Mouse (Mus musculus) midbrain, postnatal 0 days (tissue): ENCODE measurements at regions not wholly inside any gene's neighbourhood (a gene's known extent, or its start where the extent isn't known, plus 50 kb on each side); places are given as distances from the start of the nearest gene placed in this dataset.
"Not testable (repeated sequence)": the region's sequence is repeated elsewhere in the genome, so short reads cannot be mapped to it uniquely, and the experiment has no call there.

Source experiments
- ATAC-seq: fragments of 200-750 bp; cut with Nextera tagmentation; 2 replicates; pipeline ENCODE4 v1.8.0; 2017; ENCODE audit warnings: moderate number of reproducible peaks, mild to moderate bottlenecking, moderate TSS enrichment, moderate library complexity; ENCODE audit not compliant: low FRiP score
- DNase-seq: peaks from one replicate; pipeline ENCODE4 v3.0.0-alpha.2; 2015; ENCODE audit warnings: low spot score
- H3K27ac ChIP-seq: fragments of 300-500 bp; sonication (generic); 2 replicates; pipeline ENCODE4 v1.5.1; 2014; ENCODE audit warnings: low read depth, mild to moderate bottlenecking, low read length, mixed read lengths
- H3K27me3 ChIP-seq: fragments of 300-500 bp; sonication (generic); 2 replicates; pipeline ENCODE4 v1.6.1; 2014; ENCODE audit warnings: low read length, control low read depth, mixed read lengths; ENCODE audit not compliant: insufficient read depth
- H3K36me3 ChIP-seq: fragments of 300-500 bp; sonication (generic); 2 replicates; pipeline ENCODE4 v1.6.1; 2014; ENCODE audit warnings: low read length, control low read depth, mixed read lengths; ENCODE audit not compliant: insufficient read depth
- H3K4me1 ChIP-seq: fragments of 300-500 bp; sonication (generic); 2 replicates; pipeline ENCODE4 v1.6.1; 2014; ENCODE audit warnings: mild to moderate bottlenecking, control low read depth, antibody characterized with exemption, low read length, mixed read lengths; ENCODE audit not compliant: insufficient read depth
- H3K4me2 ChIP-seq: fragments of 300-500 bp; sonication (generic); 2 replicates; pipeline ENCODE4 v1.6.1; 2014; ENCODE audit warnings: low read depth, mild to moderate bottlenecking, low read length, mixed read lengths; ENCODE audit not compliant: poor library complexity, severe bottlenecking
- H3K4me3 ChIP-seq: fragments of 300-500 bp; sonication (generic); 2 replicates; pipeline ENCODE4 v1.5.1; 2014; ENCODE audit warnings: low read depth, mild to moderate bottlenecking, low read length, moderate library complexity
- H3K9ac ChIP-seq: fragments of 300-500 bp; sonication (generic); replicated peaks from 2 replicates; pipeline ENCODE4 v1.6.1; 2014; ENCODE audit warnings: mild to moderate bottlenecking, low read length, moderate library complexity, mixed read lengths; ENCODE audit not compliant: poor library complexity, severe bottlenecking
- H3K9me3 ChIP-seq: fragments of 300-500 bp; sonication (generic); 2 replicates; pipeline ENCODE4 v1.6.1; 2016; ENCODE audit warnings: low read length, control low read depth
- CTCF ChIP-seq: IDR thresholded peaks from 2 replicates; pipeline ENCODE4 v1.5.1; 2016; ENCODE audit warnings: antibody characterized with exemption, mild to moderate bottlenecking
- WGBS: fragments of 180-500 bp; shearing (Covaris S2); extraction: QIAGEN DNeasy Blood & Tissue Kit; methylation state at CpG from one replicate; pipeline ENCODE4 v1.1.7; 2014; 5-methylcytosine and 5-hydroxymethylcytosine counted together

DNA sequence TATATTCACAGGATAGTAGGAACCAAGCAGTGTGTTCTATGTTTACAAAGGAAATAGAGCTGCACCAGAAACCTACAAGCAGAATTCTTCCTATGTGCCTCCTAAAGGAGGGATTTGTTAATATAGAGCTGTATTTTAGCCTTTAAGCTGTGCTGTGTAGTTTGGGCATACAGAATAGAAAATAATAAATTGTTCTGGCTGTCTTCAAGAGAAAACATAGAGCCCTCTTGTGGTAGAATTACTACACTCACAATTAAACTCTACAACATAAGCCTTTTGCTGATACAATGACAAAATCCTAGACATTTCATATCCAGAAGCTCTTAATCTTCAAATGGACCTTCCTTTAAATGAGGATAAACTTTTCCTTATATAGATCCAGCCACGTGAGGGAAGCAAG lies 452.9 kb upstream of the 2610301B20Rik start:
- ATAC-seq (no peak), DNase-seq (peak; percentile 45)
- H3K9me3 ChIP-seq, result no peaks in the 10 kb centered on the region
- no peaks in the 10 kb centered on the region for H3K36me3 ChIP-seq
- peak; percentile 64 for TF ChIP-seq CTCF
- no peaks in the 10 kb centered on the region for H3K27me3 ChIP-seq
- H3K4me1 ChIP-seq, result no peaks in the 10 kb centered on the region
- H3K9ac ChIP-seq, result no peak overlapping the region
- no peak overlapping the region for H3K4me3 ChIP-seq
- WGBS, result 68% methylated on average over 1 of the region's 1 CpGs
- H3K27ac ChIP-seq, result no peak overlapping the region
- H3K4me2 ChIP-seq, result no peak overlapping the region

DNA sequence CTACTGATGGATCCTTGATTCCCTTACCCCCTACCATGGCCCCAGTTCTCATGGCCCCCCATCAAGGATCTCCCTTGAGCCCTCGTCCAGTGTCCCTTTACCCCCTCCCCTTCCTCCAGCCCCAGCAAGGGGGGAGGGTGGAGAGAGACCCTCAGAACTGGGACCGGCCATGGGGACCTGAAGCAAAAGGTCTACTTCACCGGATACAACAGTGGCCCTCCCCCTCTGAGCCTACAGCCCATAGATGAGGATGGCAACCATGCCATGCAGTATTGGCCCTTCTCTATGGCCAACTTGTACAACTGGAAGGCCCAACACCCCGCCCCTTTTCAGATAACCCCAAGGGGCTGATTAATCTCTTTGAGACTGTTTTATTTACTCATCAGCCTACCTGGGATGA lies 439.9 kb upstream of the 2610301B20Rik start:
- WGBS, result 90% methylated on average over 4 of the region's 4 CpGs
- Histone ChIP-seq H3K4me2 (no peak overlapping the region), H3K4me1 (no peaks in the 10 kb centered on the region), H3K36me3 (no peaks in the 10 kb centered on the region), H3K27me3 (no peaks in the 10 kb centered on the region), H3K9me3 (no peaks in the 10 kb centered on the region), H3K9ac (no peak overlapping the region), H3K27ac (no peak overlapping the region), H3K4me3 (no peak overlapping the region)
- DNase-seq (no peak), ATAC-seq (no peak)
- TF ChIP-seq CTCF, result no peak

DNA sequence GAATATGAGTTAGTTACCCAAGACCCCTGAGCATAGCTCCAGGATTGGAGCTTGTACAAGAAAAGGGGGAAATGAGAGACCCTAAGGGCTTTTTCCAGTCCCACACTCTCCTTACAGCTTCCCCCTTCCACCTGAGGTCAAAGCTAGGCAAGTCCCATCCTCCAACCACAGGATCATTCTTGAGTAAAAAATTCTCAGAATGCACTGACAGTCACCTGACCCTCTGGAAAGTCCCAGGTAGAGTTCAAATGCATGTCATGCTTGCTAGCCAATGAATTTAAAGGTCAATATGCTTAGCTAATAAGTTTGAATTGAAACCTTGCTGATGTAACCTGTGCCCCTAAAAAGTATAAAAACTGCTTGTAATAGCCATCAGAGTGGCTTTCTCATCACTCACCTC lies 434.4 kb upstream of the 2610301B20Rik start:
- not testable (repeated sequence) for H3K27me3 ChIP-seq, H3K4me2 ChIP-seq, H3K9ac ChIP-seq, H3K36me3 ChIP-seq, H3K27ac ChIP-seq, H3K4me3 ChIP-seq, ATAC-seq, H3K4me1 ChIP-seq, DNase-seq, H3K9me3 ChIP-seq

DNA sequence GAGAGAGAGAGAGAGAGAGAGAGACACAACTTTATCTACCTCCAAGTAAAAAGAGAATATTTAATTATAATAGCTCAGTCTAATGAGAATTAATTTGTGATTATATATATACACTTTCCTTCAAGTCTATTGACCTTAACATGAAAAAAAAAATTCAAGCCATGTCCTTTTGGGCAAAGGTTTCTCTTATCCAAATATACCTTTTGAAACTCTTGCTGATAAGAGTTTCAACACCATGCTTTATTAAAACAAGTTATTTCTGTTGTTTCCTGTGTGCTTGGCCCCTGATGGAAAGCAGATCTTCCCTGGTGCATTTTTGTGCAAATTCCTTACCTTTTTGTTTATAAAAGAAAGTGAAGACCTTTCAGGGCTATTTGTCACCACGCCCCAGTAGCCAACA lies 414.7 kb upstream of the 2610301B20Rik start:
- H3K4me3 ChIP-seq, result no peak overlapping the region
- H3K9ac ChIP-seq, result no peak overlapping the region
- no peak for TF ChIP-seq CTCF
- no peaks in the 10 kb centered on the region for H3K27me3 ChIP-seq
- no peak for ATAC-seq
- no peak overlapping the region for H3K27ac ChIP-seq
- no peaks in the 10 kb centered on the region for H3K9me3 ChIP-seq
- WGBS, result 18% methylated on average over 1 of the region's 1 CpGs
- no peak overlapping the region for H3K4me2 ChIP-seq
- DNase-seq, result no peak
- H3K4me1 ChIP-seq, result no peaks in the 10 kb centered on the region
- no peaks in the 10 kb centered on the region for H3K36me3 ChIP-seq

DNA sequence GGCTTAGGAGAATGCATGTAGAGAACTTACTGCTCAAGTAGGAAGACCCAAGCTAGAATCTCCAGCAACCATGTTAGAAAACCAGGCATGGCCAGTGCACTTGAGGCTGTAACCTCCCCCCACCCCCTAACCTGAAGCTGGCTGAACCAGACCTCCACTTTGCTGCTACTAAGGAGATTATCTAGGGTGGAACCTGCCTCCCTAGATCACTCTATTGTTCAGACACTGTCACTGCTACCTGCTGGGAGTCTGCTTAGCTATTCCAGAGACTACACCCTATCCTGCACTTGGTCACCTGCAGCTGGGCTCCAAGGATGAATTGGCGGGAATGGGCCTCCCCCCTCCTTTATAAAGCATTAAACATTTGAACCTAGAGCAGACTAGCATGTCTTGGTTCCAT lies 393.4 kb upstream of the 2610301B20Rik start:
- H3K4me1 ChIP-seq, result no peaks in the 10 kb centered on the region
- 83% methylated on average over 1 of the region's 1 CpGs for WGBS
- no peak overlapping the region for H3K4me3 ChIP-seq
- TF ChIP-seq CTCF, result no peak
- no peak overlapping the region for H3K27ac ChIP-seq
- no peaks in the 10 kb centered on the region for H3K36me3 ChIP-seq
- ATAC-seq, result no peak
- no peaks in the 10 kb centered on the region for H3K9me3 ChIP-seq
- DNase-seq, result no peak
- no peak overlapping the region for H3K9ac ChIP-seq
- H3K4me2 ChIP-seq, result no peak overlapping the region
- no peaks in the 10 kb centered on the region for H3K27me3 ChIP-seq

DNA sequence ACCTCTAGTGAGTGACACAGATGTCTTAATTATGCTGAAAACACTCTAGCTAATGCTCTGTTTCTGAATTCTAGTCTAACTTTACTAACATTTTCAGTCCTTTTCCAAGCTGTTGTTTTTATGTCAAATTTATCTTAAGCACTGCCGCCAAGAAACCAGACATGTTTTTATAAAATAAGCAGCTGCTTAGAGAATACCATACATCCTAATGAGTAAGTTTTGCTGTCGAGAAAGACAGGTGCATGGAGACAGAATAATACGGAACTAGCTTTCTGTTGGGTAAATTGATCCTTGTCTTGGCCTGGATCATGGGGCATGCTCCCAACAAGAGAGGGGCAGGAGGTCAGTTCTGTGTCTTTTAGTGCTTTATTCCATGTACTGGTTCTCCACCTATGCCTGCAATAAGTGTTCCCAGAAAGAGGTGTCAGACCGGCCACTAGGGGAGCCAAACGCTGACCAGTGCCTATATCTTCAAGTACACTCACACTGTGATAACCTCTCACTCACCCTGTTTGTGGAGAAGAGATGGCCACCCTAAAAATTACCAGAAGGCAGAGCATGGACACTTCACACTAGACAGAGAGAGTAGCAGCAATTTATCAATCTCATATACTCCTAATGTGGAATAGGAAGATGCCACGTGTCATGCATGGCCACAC lies 366.0 kb upstream of the 2610301B20Rik start:
- H3K27me3 ChIP-seq, result no peaks in the 10 kb centered on the region
- H3K4me3 ChIP-seq, result no peak overlapping the region
- no peak overlapping the region for H3K27ac ChIP-seq
- no peaks in the 10 kb centered on the region for H3K36me3 ChIP-seq
- WGBS, result 62% methylated on average over 6 of the region's 6 CpGs
- H3K9ac ChIP-seq, result no peak overlapping the region
- ATAC-seq (no peak), DNase-seq (peak; percentile 10)
- H3K4me2 ChIP-seq, result no peak overlapping the region
- no peaks in the 10 kb centered on the region for H3K9me3 ChIP-seq
- peak; percentile 59 for TF ChIP-seq CTCF
- H3K4me1 ChIP-seq, result no peaks in the 10 kb centered on the region
